Mouse (Mus musculus): ENCODE data around the gene Aqp11.

Gene Aqp11

GRCm38 (mm10) chr7:97747176-97747707 is 9.2 kb upstream of the Aqp11 start:
- DNase-seq = no peak

GRCm38 (mm10) chr7:97745299-97745698 is 7.2 kb upstream of the Aqp11 start:
- DNase-seq = peak; percentile 84

- no peak for DNase-seq
Observed at GRCm38 (mm10) chr7:97741756-97742291, 3.7 kb upstream of the Aqp11 start.

GRCm38 (mm10) chr7:97740948-97741347 is 2.9 kb upstream of the Aqp11 start:
- no peak for DNase-seq

GRCm38 (mm10) chr7:97737256-97737637 is 842 bp downstream of the Aqp11 start:
- DNase-seq = no peak

GRCm38 (mm10) chr7:97735886-97736420 is 2.1 kb downstream of the Aqp11 start:
- no peak for DNase-seq

- DNase-seq = peak; percentile 52
Observed at GRCm38 (mm10) chr7:97735021-97735420, 3.1 kb downstream of the Aqp11 start.

- no peak for DNase-seq
Observed at GRCm38 (mm10) chr7:97733606-97734005, 4.5 kb downstream of the Aqp11 start.

GRCm38 (mm10) chr7:97730427-97730826 is 7.7 kb downstream of the Aqp11 start:
- no peak for DNase-seq

GRCm38 (mm10) chr7:97728666-97729614 is 9.1 kb downstream of the Aqp11 start:
- DNase-seq = no peak

- DNase-seq = no peak
Observed at GRCm38 (mm10) chr7:97726778-97727177, 11.3 kb downstream of the Aqp11 start.

GRCm38 (mm10) chr7:97726080-97726479 is 12.0 kb downstream of the Aqp11 start:
- no peak for DNase-seq

GRCm38 (mm10) chr7:97725401-97725800 is 12.7 kb downstream of the Aqp11 start:
- DNase-seq = no peak

GRCm38 (mm10) chr7:97723646-97724538 is 14.2 kb downstream of the Aqp11 start:
- no peak for DNase-seq

GRCm38 (mm10) chr7:97722278-97722918 is 15.7 kb downstream of the Aqp11 start:
- DNase-seq = no peak

GRCm38 (mm10) chr7:97720109-97720508 is 18.0 kb downstream of the Aqp11 start:
- no peak for DNase-seq

- DNase-seq = no peak
Observed at GRCm38 (mm10) chr7:97719078-97719477, 19.0 kb downstream of the Aqp11 start.

GRCm38 (mm10) chr7:97717326-97717725 is 20.8 kb downstream of the Aqp11 start:
- no peak for DNase-seq

- DNase-seq = no peak
Observed at GRCm38 (mm10) chr7:97714651-97715050, 23.4 kb downstream of the Aqp11 start.

- DNase-seq = no peak
Observed at GRCm38 (mm10) chr7:97709204-97709603, 28.9 kb downstream of the Aqp11 start.

- DNase-seq = no peak
Observed at GRCm38 (mm10) chr7:97707809-97708208, 30.3 kb downstream of the Aqp11 start.

GRCm38 (mm10) chr7:97707123-97707522 is 31.0 kb downstream of the Aqp11 start:
- no peak for DNase-seq

Data from kidney, postnatal 10 days (tissue).